Mouse (Mus musculus): ENCODE measurements at regions not wholly inside any gene's neighbourhood (a gene's known extent, or its start where the extent isn't known, plus 50 kb on each side); places are given as distances from the start of the nearest gene placed in this dataset.

DNA sequence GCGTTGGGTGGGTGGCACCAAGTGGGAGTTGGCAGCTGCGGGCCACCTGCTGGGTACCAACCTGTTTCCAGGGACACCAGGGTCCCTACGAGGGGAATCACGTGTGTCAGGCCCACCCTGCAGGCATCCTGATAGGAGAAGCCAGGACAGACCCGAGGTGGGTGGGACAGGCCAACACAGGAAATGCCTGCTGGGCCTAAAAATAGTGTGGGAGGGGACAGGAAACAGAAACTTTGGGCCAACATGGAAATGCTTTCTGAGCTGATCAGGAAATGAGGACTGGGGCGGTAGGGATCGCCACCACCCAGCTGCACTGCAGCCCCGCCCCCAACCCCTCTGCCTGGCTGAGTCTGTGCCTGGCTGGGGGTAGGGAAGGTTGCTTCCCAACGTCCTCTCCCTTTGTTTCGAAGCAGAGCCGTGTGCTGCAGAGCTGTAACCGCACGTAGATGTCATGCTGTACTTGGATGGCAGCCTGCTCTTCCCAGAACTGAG is 78.7 kb upstream of the Podxl start:
- TF ChIP-seq CTCF (IDR thresholded peaks at IDR 0.05; ENCODE audit: low read depth), result no peak
- peak; percentile 97 for TF ChIP-seq EP300 (IDR thresholded peaks at IDR 0.05; ENCODE audit: low read depth)
